ENCODE assay signal across 13 mouse cellular contexts in the genomic region with DNA sequence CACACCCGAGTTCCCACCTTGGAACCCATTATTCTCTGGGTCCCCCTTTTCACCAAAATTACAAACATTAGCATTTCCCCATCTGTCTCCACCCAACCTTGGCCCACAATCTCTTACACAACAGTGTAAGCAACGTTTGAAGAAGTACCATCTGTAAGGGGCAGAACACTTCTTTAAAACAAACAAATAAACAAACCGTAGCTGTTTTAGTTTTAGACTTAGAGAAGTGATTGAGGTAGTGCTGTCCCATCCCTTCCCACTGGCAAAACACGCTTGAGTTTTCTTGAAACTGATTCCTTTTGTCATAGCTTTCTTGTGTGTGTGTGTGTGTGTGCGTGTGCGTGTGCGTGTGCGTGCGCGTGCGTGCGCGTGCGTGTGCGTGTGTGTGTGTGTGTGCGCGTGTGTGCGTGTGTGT. TPM values are rescaled to one million over a fixed set of nuclear protein-coding genes. Genes with fewer than 3 reads are reported as not detected.
DNase-seq lines count a peak whose midpoint lies in the region; ATAC-seq and TF ChIP-seq lines count a peak whose summit lies in the region.
"Had no signal": no experiment of that assay in that cellular context is flagged by ENCODE, and none has a peak within 500 bp of the region (broad histone marks: within the 10 kb centered on the region; RNA-seq: fewer than 3 reads in every experiment).

No protein-coding gene starts in this region.

- H3K9ac ChIP-seq in kidney, embryonic 15.5 days = no peak overlapping the region
- H3K9ac ChIP-seq in kidney, embryonic 14.5 days (ENCODE audit: low read depth, low read length) = no peak overlapping the region
- H3K9ac ChIP-seq: forebrain, embryonic 15.5 days; midbrain, embryonic 15.5 days had no signal

- no peak for TF ChIP-seq POLR2A in bone marrow macrophage, adult 2 months (IDR thresholded peaks at IDR 0.05; ENCODE audit: borderline replicate concordance, low read depth, low read length)

- no peaks in the 10 kb centered on the region for H3K9me3 ChIP-seq in kidney, embryonic 15.5 days (replicated peaks)
- H3K9me3 ChIP-seq in kidney, embryonic 14.5 days (ENCODE audit: control insufficient read depth, low read length) = no peaks in the 10 kb centered on the region
- H3K9me3 ChIP-seq: forebrain, embryonic 15.5 days; midbrain, embryonic 15.5 days had no signal

- TF ChIP-seq CTCF in bone marrow macrophage, adult 2 months (IDR thresholded peaks at IDR 0.05; ENCODE audit: low read depth, low read length) = no peak

- peak; percentile 85 for DNase-seq in A20 (ENCODE audit: low read depth, low spot score)
- DNase-seq in right cerebral cortex, postnatal 10 days (ENCODE audit: low spot score in 2 of 2) = no peak
- DNase-seq: adrenal gland, postnatal 25 days; heart, postnatal 36 days; kidney, postnatal 14 days had no signal

- 83% methylated on average over 16 of the region's 18 CpGs for WGBS in kidney, embryonic 15.5 days
- WGBS in kidney, embryonic 14.5 days = 92% methylated on average over 13 of the region's 18 CpGs

- H3K36me3 ChIP-seq in kidney, embryonic 15.5 days = no peaks in the 10 kb centered on the region
- no peaks in the 10 kb centered on the region for H3K36me3 ChIP-seq in kidney, embryonic 14.5 days (ENCODE audit: control insufficient read depth, insufficient read depth, low read length)
- H3K36me3 ChIP-seq: forebrain, embryonic 15.5 days; midbrain, embryonic 15.5 days had no signal

- H3K4me3 ChIP-seq in kidney, embryonic 15.5 days (replicated peaks) = no peak overlapping the region
- H3K4me3 ChIP-seq in kidney, embryonic 14.5 days (ENCODE audit: low read length) = no peak overlapping the region
- H3K4me3 ChIP-seq in bone marrow macrophage, adult 2 months (ENCODE audit: insufficient read depth, low read length) = no peak overlapping the region
- H3K4me3 ChIP-seq: forebrain, embryonic 15.5 days; midbrain, embryonic 15.5 days had no signal

- no peak overlapping the region for H3K4me2 ChIP-seq in kidney, embryonic 15.5 days
- H3K4me2 ChIP-seq in kidney, embryonic 14.5 days (replicated peaks; ENCODE audit: low read depth, low read length) = no peak overlapping the region
- H3K4me2 ChIP-seq: forebrain, embryonic 15.5 days; midbrain, embryonic 15.5 days had no signal

- peaks cover 17% of the 10 kb centered on the region for H3K4me1 ChIP-seq in kidney, embryonic 15.5 days
- no peaks in the 10 kb centered on the region for H3K4me1 ChIP-seq in kidney, embryonic 14.5 days (ENCODE audit: control insufficient read depth, insufficient read depth, low read length)
- peaks cover 67% of the 10 kb centered on the region for H3K4me1 ChIP-seq in bone marrow macrophage, adult 2 months (ENCODE audit: control insufficient read depth, insufficient read depth, low read length)

- peak overlapping the region; percentile 18 for H3K27ac ChIP-seq in kidney, embryonic 15.5 days
- H3K27ac ChIP-seq in kidney, embryonic 14.5 days (ENCODE audit: low read depth, low read length) = no peak overlapping the region
- H3K27ac ChIP-seq in bone marrow macrophage, adult 2 months (ENCODE audit: insufficient read depth, low read depth, low read length) = peak overlapping the region; percentile 100
- H3K27ac ChIP-seq: forebrain, embryonic 15.5 days; midbrain, embryonic 15.5 days had no signal

- no peaks in the 10 kb centered on the region for H3K27me3 ChIP-seq in kidney, embryonic 15.5 days
- H3K27me3 ChIP-seq in kidney, embryonic 14.5 days (ENCODE audit: control insufficient read depth, insufficient read depth, low read length) = no peaks in the 10 kb centered on the region
- H3K27me3 ChIP-seq: forebrain, embryonic 15.5 days; midbrain, embryonic 15.5 days had no signal

- no peak for ATAC-seq in kidney, embryonic 15.5 days (replicated peaks; ENCODE audit: low FRiP score)
- no peak for ATAC-seq in kidney, embryonic 14.5 days (ENCODE audit: low FRiP score, low TSS enrichment)
- ATAC-seq in megakaryocyte, adult 5-6 weeks (ENCODE audit: poor library complexity, severe bottlenecking) = peak; percentile 29
- no peak for ATAC-seq in cerebellum, adult (ENCODE audit: insufficient number of reproducible peaks, low FRiP score, low TSS enrichment)
- ATAC-seq: forebrain, embryonic 15.5 days; midbrain, embryonic 15.5 days had no signal

RNA-seq across cellular contexts. Expression of a gene that starts 41.3 kb away (rescaled TPM):
- not detected in 2 replicates for polyA plus RNA-seq in kidney, embryonic 15.5 days (2015; fragmentation: Nextera tagmentation; extraction: Ambion mirVana)
- 0.04 and 0.11 TPM in 2 replicates for polyA plus RNA-seq in kidney, embryonic 14.5 days (2014; fragmentation: Nextera tagmentation; extraction: Ambion mirVana)
- polyA plus RNA-seq in bone marrow macrophage, adult 2 months (2012; ENCODE audit: insufficient read depth, insufficient read length, missing spikeins) = 1.7 and 2.1 TPM in 2 replicates
- 21.3 and 25.9 TPM in 2 replicates for total RNA-seq in megakaryocyte, adult 5-6 weeks (2015)
- total RNA-seq in megakaryocyte, adult 5-6 weeks (2017) = 20.6 and 22.7 TPM in 2 replicates
- total RNA-seq: left cerebral cortex, postnatal 10 days had no signal
- polyA plus RNA-seq: forebrain, embryonic 15.5 days; midbrain, embryonic 15.5 days had no signal

RNA-seq across cellular contexts. Expression of a gene that starts 53.5 kb away (rescaled TPM):
- 0.51 and 1.1 TPM in 2 replicates for polyA plus RNA-seq in kidney, embryonic 15.5 days (2015; fragmentation: Nextera tagmentation; extraction: Ambion mirVana)
- polyA plus RNA-seq in kidney, embryonic 14.5 days (2014; fragmentation: Nextera tagmentation; extraction: Ambion mirVana) = 0.31 and 0.58 TPM in 2 replicates
- 99.8 and 118 TPM in 2 replicates for polyA plus RNA-seq in bone marrow macrophage, adult 2 months (2012; ENCODE audit: insufficient read depth, insufficient read length, missing spikeins)
- total RNA-seq in megakaryocyte, adult 5-6 weeks (2015) = 28.2 and 41.3 TPM in 2 replicates
- 238 and 253 TPM in 2 replicates for total RNA-seq in megakaryocyte, adult 5-6 weeks (2017)
- polyA plus RNA-seq: midbrain, embryonic 15.5 days had no signal

Comparison
In these comparisons a context has a peak if more than half of its experiments do, and no peak if none do; other contexts are left out.
1. RNA of a gene that starts 53.5 kb away (polyA plus RNA-seq): 99.8 to 118 TPM in bone marrow macrophage, adult 2 months; 0.31 to 0.58 TPM in kidney, embryonic 14.5 days and 0.51 to 1.1 TPM in kidney, embryonic 15.5 days; every median in the first group is over 10 times any median in the second.